Mouse (Mus musculus) spleen, adult 18-20 months (tissue): ENCODE measurements around the gene Krt78.
A peak's percentile ranks its signal among the peaks of the same experiment; 100 is the strongest.
"Not testable (repeated sequence)": the region's sequence is repeated elsewhere in the genome, so short reads cannot be mapped to it uniquely, and the experiment has no call there.

Experiments used
- DNase-seq, 2 experiments: peaks; one replicate each; pipeline ENCODE4 v3.0.0; 2022; ENCODE audit warnings: mixed read lengths in 2 of 2

Krt78 gene

DNA sequence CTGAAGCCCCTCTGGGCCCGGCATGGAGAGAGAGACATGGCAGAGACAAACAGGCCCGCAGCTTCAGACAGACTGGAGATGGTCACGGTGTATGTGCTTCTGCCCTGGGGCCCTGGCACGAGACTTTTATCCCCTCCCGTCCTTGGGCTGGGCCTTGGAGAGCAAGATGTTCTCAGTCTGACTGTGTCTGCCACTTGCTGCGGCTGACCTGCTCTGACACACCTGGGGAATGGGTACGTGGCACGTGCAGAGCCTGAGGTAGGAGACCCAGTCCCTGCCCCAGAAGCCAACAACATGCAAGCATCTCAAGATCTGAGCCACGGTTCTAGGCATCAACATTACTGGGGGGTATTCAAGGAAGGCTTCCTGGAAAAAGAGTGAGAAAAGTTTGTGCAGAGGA is at the start of gene Krt78:
Krt78 (minus strand) TSS at position 101 of the 400 bp plus-strand sequence.
- DNase-seq, result no peak

- DNase-seq, result no peak
Measured at GRCm38 (mm10) chr15:102003516-102003915, 49.4 kb upstream of the Krt78 start.

GRCm38 (mm10) chr15:102002646-102003488 is 48.8 kb upstream of the Krt78 start:
- DNase-seq, result no peak

DNA sequence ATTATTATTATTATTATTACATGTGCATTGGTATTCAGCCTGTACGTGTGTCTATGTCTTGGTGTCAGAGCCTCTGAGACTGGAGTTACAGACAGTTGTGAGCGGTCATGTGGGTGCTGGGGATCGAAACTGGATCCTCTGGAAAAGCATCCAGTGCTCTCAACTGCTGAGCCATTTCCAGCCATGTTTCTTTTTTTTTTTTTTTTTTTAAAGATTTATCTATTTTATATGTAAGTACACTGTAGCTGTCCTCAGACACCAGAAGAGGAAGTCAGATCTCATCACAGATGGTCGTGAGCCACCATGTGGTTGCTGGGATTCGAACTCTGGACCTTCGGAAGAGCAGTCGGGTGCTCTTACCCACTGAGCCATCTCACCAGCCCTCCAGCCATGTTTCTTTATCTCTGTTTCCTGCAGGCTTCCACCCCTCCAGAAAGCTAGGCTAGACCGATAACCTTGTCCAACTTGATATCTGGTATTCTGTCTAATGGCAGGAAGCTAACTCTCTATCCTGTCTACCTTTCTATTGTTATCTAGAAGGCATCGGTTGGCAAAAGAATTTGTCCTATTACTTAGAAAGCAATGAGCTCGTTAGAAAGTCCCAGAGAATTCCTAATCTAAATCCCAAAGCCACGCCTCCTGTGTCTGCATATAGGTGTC is 45.7 kb upstream of the Krt78 start:
- no peak for DNase-seq

DNA sequence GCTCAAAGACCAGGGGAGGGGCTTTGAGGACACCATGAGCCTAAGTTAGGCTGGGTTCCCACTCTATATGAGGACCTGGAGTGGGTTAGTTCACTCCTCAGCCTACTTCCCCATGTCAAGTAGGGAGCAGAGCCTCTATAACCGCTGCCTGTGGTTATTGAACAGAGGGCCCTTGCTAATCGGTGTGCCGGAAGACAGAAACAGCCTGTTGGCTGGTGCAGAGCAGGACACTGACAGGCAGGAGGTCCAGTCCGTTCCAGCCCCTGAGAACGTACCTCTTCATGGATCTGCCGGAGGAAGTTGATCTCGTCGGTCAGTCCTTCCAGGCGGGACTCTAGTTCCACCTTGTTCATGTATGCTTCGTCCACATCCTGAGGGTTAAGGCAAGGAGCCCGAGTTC is 45.1 kb upstream of the Krt78 start:
- no peak for DNase-seq

GRCm38 (mm10) chr15:101996450-101997078 is 42.5 kb upstream of the Krt78 start:
- DNase-seq, result not testable (repeated sequence)

DNA sequence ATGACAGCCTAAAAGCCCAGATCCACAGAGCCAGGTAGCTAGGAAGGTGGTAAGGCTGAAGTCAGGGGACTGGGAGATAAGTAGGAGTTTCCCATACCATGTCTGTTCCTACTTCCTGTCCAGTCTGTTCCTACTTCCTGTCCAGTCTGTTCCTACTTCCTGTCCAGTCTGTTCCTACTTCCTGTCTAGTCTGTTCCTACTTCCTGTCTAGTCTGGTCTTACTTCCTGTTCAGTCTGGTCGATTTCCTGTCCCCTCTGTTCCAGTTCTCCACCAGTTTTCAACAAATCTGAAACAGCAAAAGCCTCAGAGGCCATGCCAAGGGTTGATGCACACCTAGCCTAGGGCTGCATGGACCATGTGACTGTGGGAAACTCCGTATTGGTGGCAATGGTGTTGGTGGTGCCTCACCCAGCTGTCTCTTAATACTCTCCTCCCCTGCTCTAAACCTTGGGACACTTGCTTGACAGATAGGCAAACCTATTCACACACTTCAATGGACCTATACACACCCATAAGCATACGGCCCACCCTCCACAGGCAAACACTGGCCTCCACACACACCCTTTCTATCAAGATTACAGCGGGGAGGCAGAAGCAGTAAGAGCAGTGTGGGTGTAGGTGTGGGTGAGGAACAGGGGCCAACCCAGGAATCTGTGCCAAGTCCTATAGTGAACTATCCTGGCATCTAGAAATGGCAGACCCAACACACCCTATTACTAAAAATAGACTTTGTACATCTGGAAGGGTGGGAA is 41.6 kb upstream of the Krt78 start:
- no peak for DNase-seq

- DNase-seq, result no peak
Measured at GRCm38 (mm10) chr15:101994365-101994764, 40.3 kb upstream of the Krt78 start.

DNA sequence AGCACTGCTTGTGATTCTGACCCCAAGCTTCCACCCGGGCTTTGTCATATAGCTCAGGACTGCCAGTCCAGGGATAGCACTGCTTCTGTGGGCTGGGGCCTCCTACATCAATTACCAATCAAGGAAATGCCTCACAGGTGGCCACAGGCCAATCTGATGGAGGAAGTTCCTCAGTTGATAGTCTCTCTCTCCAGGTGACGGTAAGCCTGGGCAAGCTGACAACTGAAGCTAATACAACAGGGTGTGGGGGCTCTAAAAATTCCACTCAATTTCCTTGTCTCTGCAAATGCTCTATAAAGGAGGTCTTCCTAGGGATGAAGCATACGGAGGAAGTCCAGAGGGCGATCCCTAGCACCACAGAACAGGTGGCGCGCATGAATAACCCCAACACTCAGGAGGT is 36.9 kb upstream of the Krt78 start:
- no peak for DNase-seq

DNA sequence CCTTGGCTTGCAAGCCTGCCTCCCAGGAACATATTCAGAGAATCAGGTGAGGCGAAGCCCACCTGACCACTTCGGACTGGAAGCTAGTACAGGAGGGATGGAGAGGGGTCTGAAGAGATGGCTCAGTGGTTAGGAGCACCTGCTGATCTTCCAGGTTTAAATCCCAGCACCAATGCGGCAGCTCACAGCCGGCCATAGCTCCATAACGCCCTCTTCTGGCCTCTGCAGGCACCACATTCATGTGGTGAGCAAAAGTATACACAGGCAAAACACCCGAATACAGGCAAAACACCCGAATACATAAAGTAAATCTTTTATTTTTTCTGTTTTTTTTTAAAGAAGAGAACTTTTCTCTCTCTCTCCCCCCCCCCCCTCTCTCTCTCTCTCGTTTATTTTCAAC is 34.6 kb upstream of the Krt78 start:
- no peak for DNase-seq

DNA sequence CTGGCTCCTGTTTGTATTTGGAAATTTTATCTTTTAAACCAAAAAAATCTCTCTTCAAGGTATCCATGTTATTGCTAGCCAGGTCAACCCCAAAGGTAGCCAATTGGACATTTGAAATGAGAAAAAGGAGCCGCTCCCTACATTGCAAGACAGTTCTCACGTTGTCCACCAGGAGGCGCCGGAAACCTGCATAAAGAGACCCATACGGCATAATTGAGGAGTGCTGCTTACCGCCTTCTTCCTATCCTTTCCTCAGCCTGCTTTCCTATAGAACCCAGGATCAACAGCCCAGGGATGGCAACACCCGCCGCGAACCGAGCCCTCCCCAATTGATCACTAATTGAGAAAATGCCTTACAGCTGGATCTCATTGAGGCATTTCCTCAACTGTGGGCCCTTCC is 34.0 kb upstream of the Krt78 start:
- DNase-seq, result peak; percentile 54 to 80

GRCm38 (mm10) chr15:101984746-101985145 is 30.7 kb upstream of the Krt78 start:
- no peak for DNase-seq

DNA sequence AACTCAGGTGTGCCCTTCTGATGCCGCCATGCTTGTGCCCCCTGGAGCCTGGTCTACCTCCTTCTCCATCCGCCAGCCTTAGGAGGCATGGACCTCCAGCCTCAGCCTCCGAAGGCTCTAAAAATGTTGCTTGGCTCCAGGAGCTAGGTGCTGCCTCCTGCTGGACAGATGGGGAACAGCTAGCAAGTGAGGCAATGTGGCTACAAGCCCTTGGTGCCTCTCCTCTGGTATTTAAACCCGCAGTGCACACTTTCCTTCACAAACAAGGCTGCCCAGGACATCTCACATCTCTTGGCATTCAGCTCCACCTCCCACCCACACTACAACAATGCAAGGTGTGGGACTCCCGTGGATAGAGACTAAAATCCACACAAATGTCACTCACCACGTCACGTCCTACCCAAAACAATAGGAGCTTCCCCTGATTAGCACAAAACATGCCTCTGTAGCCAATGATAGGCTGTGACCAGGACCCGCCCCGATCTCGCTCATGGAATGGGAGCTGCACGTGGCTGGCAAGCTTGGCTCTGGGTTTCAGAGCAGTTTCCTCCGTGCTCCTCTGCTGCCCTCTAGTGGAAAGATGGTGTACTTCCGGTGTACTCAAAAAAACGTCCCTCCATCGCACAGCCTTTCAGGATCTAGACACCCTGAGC is 30.0 kb upstream of the Krt78 start:
- peak; percentile 48 to 78 for DNase-seq

GRCm38 (mm10) chr15:101983315-101983948 is 29.3 kb upstream of the Krt78 start:
- DNase-seq, result no peak

GRCm38 (mm10) chr15:101980849-101981248 is 26.8 kb upstream of the Krt78 start:
- no peak for DNase-seq

- DNase-seq, result peak; percentile 56 to 60
Measured at GRCm38 (mm10) chr15:101977043-101977726, 23.1 kb upstream of the Krt78 start.

DNA sequence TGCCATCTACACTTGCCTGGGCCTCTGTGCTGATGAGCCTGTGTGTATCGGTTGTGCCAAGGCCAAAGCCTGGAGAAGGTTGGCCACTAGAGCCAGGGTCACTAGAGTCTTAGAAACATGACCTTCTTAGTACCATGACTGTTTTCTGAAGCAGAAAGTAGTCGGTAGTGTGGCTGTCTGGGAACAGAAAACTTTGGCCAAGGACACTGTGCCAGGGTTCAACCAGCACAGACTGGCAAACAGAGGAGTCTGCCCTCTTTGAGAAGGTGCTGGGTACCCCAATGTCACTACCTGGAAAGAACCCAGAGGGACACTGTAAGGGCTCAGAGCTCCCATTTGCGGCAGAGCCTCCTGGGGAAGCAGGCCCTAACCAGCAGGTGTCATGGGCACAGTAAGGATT is 22.6 kb upstream of the Krt78 start:
- no peak for DNase-seq

GRCm38 (mm10) chr15:101976023-101976422 is 21.9 kb upstream of the Krt78 start:
- no peak for DNase-seq

DNA sequence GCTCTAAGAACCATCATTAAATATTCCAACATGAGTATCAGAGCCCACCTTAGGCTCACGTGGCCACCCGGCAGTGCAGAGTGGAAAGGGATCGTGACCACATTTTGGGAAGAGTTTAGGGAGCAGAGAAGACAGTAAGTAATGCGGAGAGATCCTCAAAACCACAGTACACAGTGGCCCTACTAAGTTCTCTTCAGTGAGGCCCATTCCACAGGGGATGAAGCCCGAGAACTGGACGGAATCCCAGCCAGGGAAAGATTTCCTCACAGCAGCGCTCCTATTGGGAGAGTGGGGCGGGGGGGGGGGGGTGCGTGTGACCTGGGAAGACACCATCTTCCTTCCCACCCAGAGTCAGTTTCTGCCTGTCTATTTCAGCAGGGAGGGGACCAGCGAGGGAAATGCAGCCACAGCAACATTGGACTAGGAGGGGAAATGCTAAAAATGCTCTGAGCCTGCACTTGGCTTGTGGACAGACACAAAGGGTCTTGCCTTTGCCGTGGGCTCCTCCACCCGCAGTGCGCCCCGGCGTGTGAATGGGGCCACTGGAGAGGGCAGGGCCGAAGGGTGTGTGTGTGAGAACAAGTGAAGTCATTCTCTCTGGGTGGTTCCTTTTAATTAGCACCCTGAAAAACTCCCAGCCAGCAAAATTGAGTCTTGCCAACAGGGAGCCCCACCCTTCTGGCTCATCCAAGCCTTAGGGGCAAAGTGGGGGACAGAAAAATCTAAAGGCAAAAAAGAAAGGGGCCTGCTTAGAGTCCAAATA is 20.2 kb upstream of the Krt78 start:
- DNase-seq, result no peak

- peak; percentile 57 to 77 for DNase-seq
Measured at GRCm38 (mm10) chr15:101973414-101974077, 19.5 kb upstream of the Krt78 start.
